Mouse (Mus musculus): Measurements from ENCODE around the gene Pex11b. TPM values are rescaled to one million over a fixed set of nuclear protein-coding genes. Genes with fewer than 3 reads are reported as not detected.
"Not testable (repeated sequence)": the region's sequence is repeated elsewhere in the genome, so short reads cannot be mapped to it uniquely, and the experiment has no call there.

Pex11b gene
- polyA plus RNA-seq, 1 experiment, result 62.3 TPM

- TF ChIP-seq CTCF (IDR thresholded peaks at IDR 0.05; ENCODE audit: borderline replicate concordance, insufficient read depth, low read depth, low read length), result no peak
- no peak for TF ChIP-seq POLR2A (IDR thresholded peaks at IDR 0.05; ENCODE audit: borderline replicate concordance, insufficient read depth, low read length)
- no peak overlapping the region for H3K4me3 ChIP-seq (replicated peaks; ENCODE audit: insufficient read depth, low read depth, low read length)
- H3K27me3 ChIP-seq (ENCODE audit: control insufficient read depth, insufficient read depth, low read length), result no peaks in the 10 kb centered on the region; the same call in 1 of the 2 replicates
- 32% methylated on average over 10 of the region's 10 CpGs for WGBS
- no peak overlapping the region; the same call in 1 of the 2 replicates for H3K27ac ChIP-seq (ENCODE audit: insufficient read depth, low read length)
- DNase-seq, result peak; percentile 41 to 51
- peaks cover 19% of the 10 kb centered on the region for H3K4me1 ChIP-seq (ENCODE audit: control insufficient read depth, insufficient read depth, low read length)
These were observed 33.1 kb upstream of the Pex11b start for GRCm38 (mm10) chr3:96601941-96602703.

DNA sequence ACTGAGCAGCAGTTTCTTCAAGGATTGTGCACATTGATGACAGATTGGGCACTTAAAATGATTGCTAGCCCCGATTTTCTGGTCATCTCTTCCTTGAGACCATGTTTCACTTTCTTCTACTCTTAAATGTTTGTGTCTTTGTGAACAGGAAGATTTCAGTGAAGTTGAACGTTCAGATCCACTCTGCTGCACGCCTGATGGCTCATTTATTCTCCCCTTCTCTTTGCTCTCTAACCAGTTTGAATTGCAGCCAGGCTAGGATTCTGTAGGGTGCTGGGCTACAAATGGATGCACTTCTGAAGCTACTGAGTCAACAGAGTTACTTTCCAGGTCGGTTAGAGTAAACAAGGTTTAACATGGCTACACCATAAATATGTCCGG lies 32.5 kb upstream of the Pex11b start:
- 39% methylated on average over 5 of the region's 5 CpGs for WGBS
- no peaks in the 10 kb centered on the region; the same call in 1 of the 2 replicates for H3K27me3 ChIP-seq (ENCODE audit: control insufficient read depth, insufficient read depth, low read length)
- no peak overlapping the region for H3K27ac ChIP-seq (ENCODE audit: insufficient read depth, low read length)
- no peak for DNase-seq
- H3K4me3 ChIP-seq (replicated peaks; ENCODE audit: insufficient read depth, low read depth, low read length), result no peak overlapping the region
- peaks cover 19% of the 10 kb centered on the region for H3K4me1 ChIP-seq (ENCODE audit: control insufficient read depth, insufficient read depth, low read length)
- TF ChIP-seq POLR2A (IDR thresholded peaks at IDR 0.05; ENCODE audit: borderline replicate concordance, insufficient read depth, low read length), result no peak
- no peak for TF ChIP-seq CTCF (IDR thresholded peaks at IDR 0.05; ENCODE audit: borderline replicate concordance, insufficient read depth, low read depth, low read length)

GRCm38 (mm10) chr3:96603311-96603710 lies 31.9 kb upstream of the Pex11b start:
- Histone ChIP-seq H3K27me3 (ENCODE audit: control insufficient read depth, insufficient read depth, low read length) (no peaks in the 10 kb centered on the region; the same call in 1 of the 2 replicates), H3K27ac (ENCODE audit: insufficient read depth, low read length) (no peak overlapping the region), H3K4me3 (replicated peaks; ENCODE audit: insufficient read depth, low read depth, low read length) (no peak overlapping the region), H3K4me1 (ENCODE audit: control insufficient read depth, insufficient read depth, low read length) (peaks cover 19% of the 10 kb centered on the region)
- peak; percentile 50 to 75 for DNase-seq
- TF ChIP-seq CTCF (IDR thresholded peaks at IDR 0.05; ENCODE audit: borderline replicate concordance, insufficient read depth, low read depth, low read length), result no peak
- 12% methylated on average over 5 of the region's 5 CpGs for WGBS

DNA sequence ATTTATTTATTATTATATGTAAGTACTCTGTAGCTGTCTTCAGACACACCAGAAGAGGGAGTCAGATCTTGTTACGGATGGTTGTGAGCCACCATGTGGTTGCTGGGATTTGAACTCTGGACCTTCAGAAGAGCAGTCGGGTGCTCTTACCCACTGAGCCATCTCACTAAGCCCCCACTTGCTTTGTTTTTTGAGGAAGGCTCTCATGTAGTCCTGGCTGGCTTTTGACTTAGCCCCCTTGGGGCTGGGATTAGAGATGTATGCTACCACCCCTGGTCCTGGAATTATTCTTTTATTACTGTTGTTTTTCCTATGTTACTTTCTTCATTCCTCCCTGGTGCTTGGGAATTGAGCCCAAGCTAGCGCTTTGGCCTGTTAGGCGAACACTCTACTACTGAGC lies 29.2 kb upstream of the Pex11b start:
- 94% methylated on average over 4 of the region's 4 CpGs for WGBS
- not testable (repeated sequence) for H3K27ac ChIP-seq (ENCODE audit: insufficient read depth, low read length); H3K27me3 ChIP-seq (ENCODE audit: control insufficient read depth, insufficient read depth, low read length); H3K4me3 ChIP-seq (replicated peaks; ENCODE audit: insufficient read depth, low read depth, low read length); DNase-seq
- peaks cover 10% of the 10 kb centered on the region for H3K4me1 ChIP-seq (ENCODE audit: control insufficient read depth, insufficient read depth, low read length)

DNA sequence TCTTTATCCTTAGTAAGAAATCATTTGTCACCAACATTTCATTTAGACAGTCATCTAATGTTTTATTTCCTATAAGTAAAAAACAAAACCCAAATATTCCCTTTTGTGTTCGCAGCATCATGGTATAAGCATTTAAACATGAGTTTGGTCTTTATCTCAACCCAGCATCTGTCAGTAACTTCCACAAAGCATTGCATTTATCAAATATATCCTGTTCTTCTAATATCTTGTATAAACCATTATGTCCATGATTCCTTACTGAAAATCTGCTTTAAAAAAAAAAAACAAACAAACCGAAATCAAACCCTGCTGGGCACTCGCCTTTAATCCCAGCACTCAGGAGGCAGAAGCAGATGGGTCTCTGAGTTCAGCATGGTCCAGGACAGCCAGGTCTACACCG lies 28.6 kb upstream of the Pex11b start:
- DNase-seq, result no peak
- H3K4me1 ChIP-seq (ENCODE audit: control insufficient read depth, insufficient read depth, low read length), result peaks cover 10% of the 10 kb centered on the region
- no peak overlapping the region for H3K27ac ChIP-seq (ENCODE audit: insufficient read depth, low read length)
- no peak overlapping the region for H3K4me3 ChIP-seq (replicated peaks; ENCODE audit: insufficient read depth, low read depth, low read length)
- TF ChIP-seq POLR2A (IDR thresholded peaks at IDR 0.05; ENCODE audit: borderline replicate concordance, insufficient read depth, low read length), result no peak
- peak; percentile 2; the same call in 1 of the 2 replicates for TF ChIP-seq CTCF (IDR thresholded peaks at IDR 0.05; ENCODE audit: borderline replicate concordance, insufficient read depth, low read depth, low read length)
- no peaks in the 10 kb centered on the region; the same call in 1 of the 2 replicates for H3K27me3 ChIP-seq (ENCODE audit: control insufficient read depth, insufficient read depth, low read length)
- 93% methylated on average over 4 of the region's 4 CpGs for WGBS

DNA sequence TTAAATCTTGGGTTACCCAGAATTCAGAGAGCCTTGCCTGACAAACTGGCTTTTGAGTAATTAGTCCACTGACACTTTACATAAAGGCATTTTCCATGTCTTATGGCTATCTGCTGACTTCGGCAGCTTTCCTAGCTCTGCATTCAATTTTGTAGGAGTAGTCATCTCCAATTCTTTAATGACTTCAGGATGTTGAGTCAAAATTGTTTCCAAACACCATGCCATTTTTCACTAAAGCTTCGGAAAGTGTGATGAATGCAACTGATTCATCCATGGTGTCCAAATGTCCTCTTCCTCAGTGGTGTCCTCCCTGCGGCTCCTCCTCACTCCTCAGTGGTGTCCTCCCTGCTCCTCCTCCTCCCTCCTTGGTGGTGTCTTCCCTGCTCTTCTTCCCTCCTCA lies 17.2 kb upstream of the Pex11b start:
- WGBS, result 92% methylated on average over 3 of the region's 3 CpGs
- no peak for DNase-seq
- no peak overlapping the region for H3K4me3 ChIP-seq (replicated peaks; ENCODE audit: insufficient read depth, low read depth, low read length)
- H3K4me1 ChIP-seq (ENCODE audit: control insufficient read depth, insufficient read depth, low read length), result no peaks in the 10 kb centered on the region
- TF ChIP-seq POLR2A (IDR thresholded peaks at IDR 0.05; ENCODE audit: borderline replicate concordance, insufficient read depth, low read length), result no peak
- no peak for TF ChIP-seq CTCF (IDR thresholded peaks at IDR 0.05; ENCODE audit: borderline replicate concordance, insufficient read depth, low read depth, low read length)
- H3K27ac ChIP-seq (ENCODE audit: insufficient read depth, low read length), result no peak overlapping the region
- no peaks in the 10 kb centered on the region for H3K27me3 ChIP-seq (ENCODE audit: control insufficient read depth, insufficient read depth, low read length)

GRCm38 (mm10) chr3:96623201-96623600 lies 12.0 kb upstream of the Pex11b start:
- H3K4me1 ChIP-seq (ENCODE audit: control insufficient read depth, insufficient read depth, low read length), result no peaks in the 10 kb centered on the region
- WGBS, result 88% methylated on average over 4 of the region's 4 CpGs
- TF ChIP-seq CTCF (IDR thresholded peaks at IDR 0.05; ENCODE audit: borderline replicate concordance, insufficient read depth, low read depth, low read length) (no peak), POLR2A (IDR thresholded peaks at IDR 0.05; ENCODE audit: borderline replicate concordance, insufficient read depth, low read length) (no peak)
- no peak overlapping the region for H3K4me3 ChIP-seq (replicated peaks; ENCODE audit: insufficient read depth, low read depth, low read length)
- H3K27me3 ChIP-seq (ENCODE audit: control insufficient read depth, insufficient read depth, low read length), result no peaks in the 10 kb centered on the region
- no peak for DNase-seq
- no peak overlapping the region for H3K27ac ChIP-seq (ENCODE audit: insufficient read depth, low read length)

All from cerebellum, adult 2 months (tissue).